Mouse (Mus musculus) embryonic facial prominence, embryonic 15.5 days (tissue): ENCODE measurements around the gene Zmiz1. TPM values are rescaled to one million over a fixed set of nuclear protein-coding genes. Genes with fewer than 3 reads are reported as not detected.

Experiments
- ATAC-seq: fragments of 200-750 bp; cut with Nextera tagmentation; 2 replicates; pipeline ENCODE4 v1.8.0; 2017; ENCODE audit warnings: low read depth, moderate TSS enrichment; ENCODE audit not compliant: insufficient number of reproducible peaks, low FRiP score, low TSS enrichment
- H3K27ac ChIP-seq: fragments of 300-500 bp; sonication (generic); replicated peaks from 2 replicates; pipeline ENCODE4 v1.5.1; 2015; ENCODE audit warnings: mild to moderate bottlenecking, inconsistent platforms
- H3K27me3 ChIP-seq: fragments of 300-500 bp; sonication (generic); 2 replicates; pipeline ENCODE4 v1.6.1; 2015; ENCODE audit warnings: inconsistent platforms
- H3K36me3 ChIP-seq: fragments of 300-500 bp; sonication (generic); 2 replicates; pipeline ENCODE4 v1.6.1; 2015; ENCODE audit warnings: mild to moderate bottlenecking, inconsistent platforms
- H3K4me1 ChIP-seq: fragments of 300-500 bp; sonication (generic); 2 replicates; pipeline ENCODE4 v1.6.1; 2015; ENCODE audit warnings: inconsistent platforms
- H3K4me2 ChIP-seq: fragments of 300-500 bp; sonication (generic); replicated peaks from 2 replicates; pipeline ENCODE4 v1.6.1; 2015; ENCODE audit warnings: mild to moderate bottlenecking, inconsistent platforms
- H3K4me3 ChIP-seq: fragments of 300-500 bp; sonication (generic); replicated peaks from 2 replicates; pipeline ENCODE4 v1.5.1; 2015; ENCODE audit warnings: mild to moderate bottlenecking, inconsistent platforms
- H3K9ac ChIP-seq: fragments of 300-500 bp; sonication (generic); 2 replicates; pipeline ENCODE4 v1.6.1; 2015; ENCODE audit warnings: inconsistent platforms
- H3K9me3 ChIP-seq: fragments of 300-500 bp; sonication (generic); replicated peaks from 2 replicates; pipeline ENCODE4 v1.6.1; 2016; ENCODE audit warnings: inconsistent platforms
- WGBS: fragments of 180-500 bp; shearing (Covaris S2); methylation state at CpG from one replicate; pipeline ENCODE4 v1.1.7; 2015; 5-methylcytosine and 5-hydroxymethylcytosine counted together
- polyA plus RNA-seq: library from polyadenylated mRNA; unstranded; fragments of >200 nt; fragmentation: Nextera tagmentation; extraction: Ambion mirVana; gene quantifications from 2 replicates; pipeline ENCODE4 v1.2.1, GENCODE M21; 2015

Zmiz1 gene
- polyA plus RNA-seq, 1 experiment from 2014 or later: 40.1 TPM

DNA sequence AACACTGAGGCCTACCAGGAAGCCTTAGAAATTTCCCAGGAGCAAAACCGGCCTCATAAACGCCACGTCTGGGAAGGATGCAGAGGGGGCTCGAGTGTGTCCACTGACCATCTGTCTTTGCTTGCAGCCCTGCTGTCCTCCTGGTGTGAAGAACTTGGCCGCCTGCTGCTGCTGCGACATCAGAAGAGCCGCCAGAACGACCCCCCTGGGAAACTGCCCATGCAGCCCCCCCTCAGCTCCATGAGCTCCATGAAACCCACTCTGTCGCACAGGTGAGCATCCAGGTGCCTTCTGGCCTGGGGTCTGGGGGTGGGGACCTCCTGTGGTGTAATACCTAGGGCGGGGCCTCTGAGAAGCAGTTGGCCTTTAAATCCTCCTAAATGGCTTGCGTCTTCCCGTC is 176.8 kb downstream of the Zmiz1 start:
- no peak overlapping the region for H3K4me2 ChIP-seq
- H3K9ac ChIP-seq: no peak overlapping the region
- H3K27ac ChIP-seq: peak overlapping the region; percentile 44; the same call in 1 of the 2 replicates
- no peak overlapping the region for H3K4me3 ChIP-seq
- no peak for ATAC-seq
- no peaks in the 10 kb centered on the region for H3K27me3 ChIP-seq
- peaks cover 35% of the 10 kb centered on the region for H3K4me1 ChIP-seq
- no peaks in the 10 kb centered on the region for H3K9me3 ChIP-seq
- 81% methylated on average over 12 of the region's 12 CpGs for WGBS
- peaks cover 38% of the 10 kb centered on the region for H3K36me3 ChIP-seq

DNA sequence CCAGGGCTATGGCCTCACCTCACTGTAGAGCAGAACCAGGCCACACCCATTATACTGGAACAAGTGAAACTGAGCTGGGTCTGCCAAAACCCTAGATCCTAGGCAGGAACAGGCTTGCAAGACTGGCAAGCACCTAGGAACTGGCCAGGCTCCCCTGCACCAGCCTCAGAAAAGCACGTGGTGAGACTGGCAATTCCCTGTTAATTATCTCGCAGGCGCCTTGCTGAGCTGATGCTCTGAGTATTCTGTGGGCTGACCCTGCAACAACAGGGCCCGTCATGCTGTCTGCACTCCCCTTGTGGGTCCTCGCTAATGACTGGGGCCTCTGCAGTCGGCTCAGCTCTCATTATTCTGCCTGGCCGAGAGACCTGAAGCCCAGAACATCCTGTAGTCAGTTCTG is 177.3 kb downstream of the Zmiz1 start:
- Histone ChIP-seq H3K4me3 (no peak overlapping the region), H3K4me2 (no peak overlapping the region), H3K27me3 (no peaks in the 10 kb centered on the region), H3K4me1 (peaks cover 31% of the 10 kb centered on the region), H3K27ac (peak overlapping the region; percentile 44; the same call in 1 of the 2 replicates), H3K36me3 (peaks cover 38% of the 10 kb centered on the region), H3K9ac (no peak overlapping the region), H3K9me3 (no peaks in the 10 kb centered on the region)
- WGBS: 56% methylated on average over 7 of the region's 7 CpGs
- ATAC-seq: no peak

DNA sequence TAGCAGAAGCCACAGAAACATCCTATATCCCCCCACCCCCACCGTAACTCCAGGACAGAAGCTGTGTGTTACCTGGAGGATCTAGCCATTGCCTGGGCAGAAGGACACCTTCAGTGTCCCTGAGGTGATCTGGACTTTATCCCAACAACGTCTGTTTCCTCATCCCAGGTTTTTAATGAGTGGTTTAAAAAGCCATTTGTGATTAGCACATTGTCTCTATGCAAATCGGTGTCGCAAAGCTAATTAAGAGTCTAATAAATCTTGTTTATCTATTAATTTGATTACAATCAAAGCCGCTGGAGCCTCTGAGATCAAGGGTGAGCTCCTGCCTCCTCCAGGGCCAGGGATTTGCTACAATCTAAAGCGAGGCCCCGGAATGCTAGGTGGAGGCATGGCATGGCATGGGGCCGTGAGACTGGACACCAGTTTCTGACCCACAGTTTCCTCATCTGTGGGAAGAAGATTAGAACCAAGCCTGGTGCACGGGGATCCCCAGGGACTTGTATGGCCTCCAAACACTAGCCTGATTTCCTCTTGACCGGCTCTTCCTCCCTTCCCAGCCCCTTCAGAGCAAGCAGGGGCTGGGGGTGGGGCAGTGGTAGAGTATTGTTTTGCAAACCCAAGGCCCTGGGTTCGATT is 180.3 kb downstream of the Zmiz1 start:
- peaks cover 12% of the 10 kb centered on the region; the same call in 1 of the 2 replicates for H3K4me1 ChIP-seq
- 82% methylated on average over 11 of the region's 11 CpGs for WGBS
- H3K27me3 ChIP-seq: no peaks in the 10 kb centered on the region
- no peaks in the 10 kb centered on the region for H3K9me3 ChIP-seq
- no peak overlapping the region for H3K4me2 ChIP-seq
- no peak overlapping the region for H3K9ac ChIP-seq
- peaks cover 56% of the 10 kb centered on the region for H3K36me3 ChIP-seq
- ATAC-seq: no peak
- H3K27ac ChIP-seq: no peak overlapping the region
- H3K4me3 ChIP-seq: no peak overlapping the region

DNA sequence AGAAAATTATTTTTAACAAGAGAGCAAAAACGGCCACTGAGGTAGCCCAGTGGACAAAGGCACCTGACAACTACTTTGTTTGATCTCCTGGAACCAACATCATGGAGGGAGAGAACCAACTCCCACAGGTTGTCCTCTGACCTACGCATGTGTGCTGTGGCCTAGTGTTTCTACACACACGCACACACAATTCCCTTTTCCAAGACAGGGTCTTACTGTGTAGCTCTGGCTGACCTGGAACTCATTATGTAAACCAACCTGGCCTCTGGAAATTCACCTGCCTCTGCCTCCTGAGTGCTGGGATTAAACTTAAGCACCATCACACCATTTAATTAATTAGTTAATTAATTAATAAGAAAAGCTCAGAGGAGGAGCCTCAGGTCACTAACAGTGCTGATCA is 181.0 kb downstream of the Zmiz1 start:
- Histone ChIP-seq H3K27me3 (no peaks in the 10 kb centered on the region), H3K4me3 (no peak overlapping the region), H3K36me3 (peaks cover 63% of the 10 kb centered on the region), H3K9me3 (no peaks in the 10 kb centered on the region), H3K9ac (no peak overlapping the region), H3K4me2 (no peak overlapping the region), H3K4me1 (peaks cover 11% of the 10 kb centered on the region; the same call in 1 of the 2 replicates), H3K27ac (no peak overlapping the region)
- 84% methylated on average over 3 of the region's 3 CpGs for WGBS
- ATAC-seq: no peak

DNA sequence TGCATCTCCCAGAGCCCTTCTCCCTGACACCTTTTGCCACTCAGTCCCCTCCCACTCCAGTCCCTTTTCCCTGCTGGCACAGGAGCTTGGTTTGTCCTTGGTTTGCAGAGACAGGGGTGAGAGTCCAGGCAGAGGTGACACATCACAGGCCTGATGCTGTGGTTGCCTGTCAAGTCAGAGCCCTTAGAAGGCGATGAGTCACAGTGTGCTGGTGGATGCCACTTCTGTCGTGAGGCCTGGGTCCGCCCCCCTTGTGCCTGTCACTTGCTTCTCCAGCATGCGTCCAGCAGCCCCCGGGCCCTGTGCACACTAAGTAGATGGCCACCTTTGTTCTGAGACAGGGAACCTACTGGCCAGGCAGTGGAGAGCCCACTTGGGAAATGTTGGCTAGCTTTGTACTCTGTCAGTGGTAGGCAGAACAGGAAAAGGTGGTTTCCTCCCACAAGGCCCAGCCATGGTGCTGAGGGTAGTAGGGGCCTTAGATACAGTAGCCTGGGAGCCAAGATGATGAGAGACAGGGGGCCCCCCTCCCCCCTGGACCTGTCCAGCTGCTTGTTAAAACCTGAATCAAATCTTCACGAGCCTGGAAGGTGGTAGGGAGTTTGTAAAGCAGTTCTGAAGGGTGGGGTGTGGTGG is 181.6 kb downstream of the Zmiz1 start:
- no peak for ATAC-seq
- no peak overlapping the region for H3K4me3 ChIP-seq
- peaks cover 11% of the 10 kb centered on the region; the same call in 1 of the 2 replicates for H3K4me1 ChIP-seq
- H3K27me3 ChIP-seq: no peaks in the 10 kb centered on the region
- no peak overlapping the region for H3K4me2 ChIP-seq
- WGBS: 62% methylated on average over 6 of the region's 6 CpGs
- peaks cover 69% of the 10 kb centered on the region for H3K36me3 ChIP-seq
- H3K9me3 ChIP-seq: no peaks in the 10 kb centered on the region
- no peak overlapping the region for H3K9ac ChIP-seq
- H3K27ac ChIP-seq: no peak overlapping the region

DNA sequence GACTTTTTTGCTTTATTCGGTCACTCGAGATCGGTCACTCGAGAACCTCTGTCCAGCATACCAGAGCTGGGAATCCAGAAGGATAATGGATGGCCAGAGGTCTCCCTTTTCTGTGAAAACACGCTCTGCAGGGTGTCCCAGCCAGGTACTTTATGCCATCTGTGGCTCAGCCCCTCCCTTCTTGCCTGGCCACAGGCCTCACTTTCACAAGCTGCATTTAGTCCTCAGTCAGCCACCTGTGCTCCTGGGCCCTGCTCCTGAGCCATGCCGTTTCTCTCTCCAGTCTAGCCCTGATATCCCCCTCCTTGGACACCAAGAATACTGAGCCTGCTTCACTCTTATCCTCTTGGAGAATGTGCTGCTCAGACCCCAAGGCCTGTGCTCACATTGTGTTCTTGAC is 182.1 kb downstream of the Zmiz1 start:
- no peaks in the 10 kb centered on the region for H3K9me3 ChIP-seq
- 80% methylated on average over 6 of the region's 6 CpGs for WGBS
- H3K4me1 ChIP-seq: peaks cover 11% of the 10 kb centered on the region; the same call in 1 of the 2 replicates
- no peak overlapping the region for H3K27ac ChIP-seq
- no peaks in the 10 kb centered on the region for H3K27me3 ChIP-seq
- ATAC-seq: no peak
- H3K9ac ChIP-seq: no peak overlapping the region
- no peak overlapping the region for H3K4me3 ChIP-seq
- no peak overlapping the region for H3K4me2 ChIP-seq
- H3K36me3 ChIP-seq: peaks cover 69% of the 10 kb centered on the region

DNA sequence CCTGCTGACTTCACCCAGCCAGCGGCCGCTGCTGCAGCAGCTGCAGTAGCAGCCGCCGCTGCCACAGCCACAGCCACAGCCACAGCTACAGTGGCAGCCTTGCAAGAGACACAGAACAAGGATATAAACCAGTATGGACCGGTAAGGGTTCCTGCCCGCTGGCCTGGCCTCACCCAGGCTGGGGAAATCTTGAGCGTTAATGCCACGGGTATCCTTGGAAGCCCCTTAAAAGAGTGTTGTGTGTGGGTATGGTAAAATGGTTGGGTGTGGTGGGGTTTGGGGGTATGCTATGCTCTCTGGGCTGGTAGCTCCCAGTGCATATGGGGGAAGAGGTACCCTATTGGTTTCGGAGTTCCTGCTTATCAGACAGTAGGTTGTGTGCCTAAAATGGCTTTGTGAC is 186.7 kb downstream of the Zmiz1 start:
- Histone ChIP-seq H3K9me3 (no peaks in the 10 kb centered on the region), H3K36me3 (peaks cover 83% of the 10 kb centered on the region), H3K4me1 (0 out of 2 replicates have a peak, but pooled peaks cover 1% of the 10 kb centered on the region), H3K27me3 (no peaks in the 10 kb centered on the region), H3K4me2 (no peak overlapping the region), H3K9ac (no peak overlapping the region), H3K4me3 (no peak overlapping the region), H3K27ac (no peak overlapping the region; the same call in 1 of the 2 replicates)
- WGBS: 91% methylated on average over 9 of the region's 9 CpGs
- ATAC-seq: no peak

DNA sequence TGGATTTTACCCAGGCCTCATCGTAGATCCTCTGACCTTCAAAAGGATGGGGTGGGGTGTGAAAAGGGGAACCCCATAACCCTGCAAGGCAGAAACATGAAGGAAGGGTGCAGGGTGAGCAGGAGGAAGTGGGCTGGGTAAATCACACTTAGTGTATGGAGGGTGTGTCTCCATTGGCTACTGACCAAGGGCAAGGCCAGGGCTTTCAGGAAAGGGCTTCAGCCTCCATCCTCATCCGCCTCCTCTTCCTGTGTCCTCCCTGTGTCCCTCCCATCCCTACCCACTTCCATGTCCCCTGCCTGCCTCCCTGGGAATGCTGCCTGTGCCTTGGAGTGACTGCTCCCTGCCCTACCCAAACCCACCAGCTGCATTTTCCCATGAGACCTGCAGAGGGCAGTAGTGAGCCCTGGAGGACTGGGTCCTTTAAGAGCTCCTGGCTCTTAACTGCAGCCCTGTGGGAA is 187.2 kb downstream of the Zmiz1 start:
- Histone ChIP-seq H3K27ac (no peak overlapping the region; the same call in 1 of the 2 replicates), H3K9ac (no peak overlapping the region), H3K4me3 (no peak overlapping the region), H3K9me3 (no peaks in the 10 kb centered on the region), H3K4me1 (no peaks in the 10 kb centered on the region), H3K36me3 (peaks cover 88% of the 10 kb centered on the region), H3K27me3 (no peaks in the 10 kb centered on the region), H3K4me2 (no peak overlapping the region)
- WGBS: 73% methylated on average over 2 of the region's 2 CpGs
- ATAC-seq: peak; percentile 21; the same call in 1 of the 2 replicates

DNA sequence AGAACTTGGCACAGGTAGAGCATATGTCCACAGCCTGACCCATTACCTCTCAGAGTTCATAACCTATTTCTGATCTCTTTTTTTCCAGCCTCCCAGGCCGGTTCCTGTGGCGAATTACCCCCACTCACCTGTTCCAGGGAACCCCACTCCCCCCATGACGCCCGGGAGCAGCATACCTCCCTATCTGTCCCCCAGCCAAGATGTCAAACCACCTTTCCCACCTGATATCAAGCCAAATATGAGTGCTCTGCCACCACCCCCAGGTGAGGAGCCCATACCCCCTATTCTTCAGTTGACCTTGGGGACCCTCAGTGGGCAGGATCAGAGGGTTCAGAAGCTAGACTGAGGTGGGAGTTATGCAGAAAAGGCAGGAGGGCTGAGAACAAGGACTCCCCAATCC is 192.1 kb downstream of the Zmiz1 start:
- H3K4me3 ChIP-seq: no peak overlapping the region
- ATAC-seq: no peak
- 99% methylated on average over 4 of the region's 4 CpGs for WGBS
- H3K4me1 ChIP-seq: no peaks in the 10 kb centered on the region
- no peak overlapping the region for H3K9ac ChIP-seq
- no peak overlapping the region for H3K27ac ChIP-seq
- H3K36me3 ChIP-seq: peaks cover 98% of the 10 kb centered on the region
- H3K4me2 ChIP-seq: no peak overlapping the region
- H3K9me3 ChIP-seq: no peaks in the 10 kb centered on the region
- H3K27me3 ChIP-seq: no peaks in the 10 kb centered on the region

DNA sequence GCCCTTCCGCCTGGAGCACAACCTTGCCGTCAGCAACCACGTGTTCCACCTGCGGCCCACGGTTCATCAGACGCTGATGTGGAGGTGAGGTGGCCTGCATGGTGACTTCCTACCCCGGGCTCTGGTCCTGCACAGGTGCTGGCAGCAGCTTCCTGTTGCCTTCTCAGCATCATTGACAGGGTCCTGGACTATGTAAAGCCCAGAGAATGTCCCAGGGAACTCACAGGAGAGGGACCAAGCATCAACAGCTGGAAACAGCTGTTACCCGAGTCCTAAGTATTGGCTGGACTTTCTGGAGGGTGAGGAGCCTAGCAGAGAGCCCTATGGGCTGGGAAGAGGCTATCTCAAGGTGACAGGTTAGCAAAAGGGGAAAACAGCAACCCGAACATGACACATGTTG is 192.9 kb downstream of the Zmiz1 start:
- 91% methylated on average over 9 of the region's 9 CpGs for WGBS
- no peak for ATAC-seq
- H3K36me3 ChIP-seq: peaks cover 98% of the 10 kb centered on the region

DNA sequence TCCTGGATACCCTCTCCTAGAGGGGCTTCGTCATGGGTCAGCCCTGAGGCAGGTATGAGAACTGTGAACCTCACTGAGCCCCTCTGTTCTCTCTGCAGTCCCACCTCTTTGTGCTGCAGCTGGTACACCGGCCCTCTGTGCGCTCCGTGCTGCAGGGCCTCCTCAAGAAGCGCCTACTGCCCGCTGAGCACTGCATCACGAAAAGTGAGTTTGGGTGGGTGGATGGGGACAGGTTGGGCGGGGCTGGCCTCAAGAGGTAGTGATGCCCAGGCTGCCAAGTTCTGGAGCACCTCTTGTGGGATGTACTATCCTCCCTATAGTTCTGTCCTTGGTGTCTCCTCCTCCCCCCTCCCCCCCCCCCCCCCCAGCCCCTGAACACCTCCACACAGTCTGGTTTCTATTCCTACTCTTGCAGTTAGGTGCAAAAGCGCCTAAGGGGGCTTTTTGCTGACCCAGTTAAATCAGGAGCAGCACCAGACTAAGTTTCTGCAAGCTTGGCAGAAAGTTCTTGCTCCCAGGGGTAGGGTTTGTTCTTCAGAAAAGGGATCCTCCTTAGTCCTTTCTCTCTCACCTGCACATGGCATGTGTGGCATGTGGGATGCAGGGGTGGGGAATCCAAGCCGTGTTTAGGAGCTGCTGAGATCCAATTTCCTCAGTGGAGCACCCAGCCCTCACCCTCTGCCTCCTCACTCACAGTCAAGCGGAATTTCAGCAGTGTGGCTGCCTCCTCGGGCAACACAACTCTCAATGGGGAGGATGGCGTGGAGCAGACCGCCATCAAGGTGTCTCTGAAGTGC is 195.6 kb downstream of the Zmiz1 start:
- Histone ChIP-seq H3K9ac (no peak overlapping the region), H3K4me1 (no peaks in the 10 kb centered on the region), H3K27me3 (no peaks in the 10 kb centered on the region), H3K4me2 (no peak overlapping the region), H3K9me3 (no peaks in the 10 kb centered on the region), H3K27ac (no peak overlapping the region), H3K36me3 (peaks cover 98% of the 10 kb centered on the region), H3K4me3 (no peak overlapping the region)
- no peak for ATAC-seq
- WGBS: 84% methylated on average over 14 of the region's 14 CpGs

More for the DNA sequence above, 192.9 kb downstream of the Zmiz1 start:
- Histone ChIP-seq H3K27me3 (no peaks in the 10 kb centered on the region), H3K9me3 (no peaks in the 10 kb centered on the region), H3K9ac (no peak overlapping the region), H3K27ac (no peak overlapping the region), H3K4me1 (no peaks in the 10 kb centered on the region), H3K4me3 (no peak overlapping the region), H3K4me2 (no peak overlapping the region)
